ENCODE assay signal across 8 mouse cellular contexts in the genomic region with DNA sequence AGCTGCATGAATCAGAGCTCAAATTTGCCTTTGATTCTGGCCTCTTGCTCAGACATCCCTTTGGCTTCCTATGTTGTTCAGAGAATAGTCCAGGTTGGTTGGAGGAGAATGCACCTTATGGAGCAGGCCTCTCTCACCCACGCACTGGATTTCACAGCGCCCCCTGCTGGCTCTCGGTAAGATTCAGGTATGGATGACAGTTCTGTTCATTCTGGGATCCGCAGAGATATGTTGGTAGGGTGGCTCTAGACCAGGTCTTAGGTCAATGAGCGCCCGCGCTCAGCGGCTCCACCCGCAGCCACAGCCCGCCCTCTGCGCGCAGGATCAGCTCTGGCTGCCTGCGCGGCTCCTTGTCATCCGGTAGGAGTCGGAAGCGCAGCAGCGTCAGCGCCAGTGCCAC. TPM values are rescaled to one million over a fixed set of nuclear protein-coding genes. Genes with fewer than 3 reads are reported as not detected.
DNase-seq lines count a peak whose midpoint lies in the region; ATAC-seq and TF ChIP-seq lines count a peak whose summit lies in the region.

No protein-coding gene starts in this region.

- H3K9ac ChIP-seq in heart, adult 2 months (ENCODE audit: low read depth, low read length): no peak overlapping the region
- H3K9ac ChIP-seq in hindbrain, embryonic 15.5 days: 0 out of 2 replicates have a peak overlapping the region, but pooled peaks have one; percentile 30
- no peak overlapping the region for H3K9ac ChIP-seq in limb, embryonic 12.5 days (replicated peaks)
- no peak overlapping the region for H3K9ac ChIP-seq in midbrain, embryonic 13.5 days (replicated peaks)
- no peak overlapping the region for H3K9ac ChIP-seq in stomach, embryonic 15.5 days

- no peaks in the 10 kb centered on the region for H3K4me1 ChIP-seq in heart, adult 2 months (ENCODE audit: control insufficient read depth, insufficient read depth, low read length)
- no peaks in the 10 kb centered on the region for H3K4me1 ChIP-seq in forebrain, embryonic 10.5 days
- H3K4me1 ChIP-seq in hindbrain, embryonic 15.5 days (replicated peaks): 0 out of 2 replicates have a peak, but pooled peaks cover 4% of the 10 kb centered on the region
- H3K4me1 ChIP-seq in limb, embryonic 12.5 days (replicated peaks): no peaks in the 10 kb centered on the region
- no peaks in the 10 kb centered on the region for H3K4me1 ChIP-seq in midbrain, embryonic 13.5 days (replicated peaks)
- H3K4me1 ChIP-seq in stomach, embryonic 15.5 days: peaks cover 3% of the 10 kb centered on the region; the same call in 1 of the 2 replicates

- intact Hi-C loops in heart, adult 2 months (cut with DNase I): loop anchor here (1.0 kb wide), 1 partner anchor 46 kb away; no protein-coding TSS in a partner anchor

- 14% methylated on average over 19 of the region's 19 CpGs for WGBS in heart, adult 2 months
- WGBS in forebrain, embryonic 10.5 days: 9% methylated on average over 19 of the region's 19 CpGs
- WGBS in hindbrain, embryonic 15.5 days: 11% methylated on average over 19 of the region's 19 CpGs
- WGBS in limb, embryonic 12.5 days: 14% methylated on average over 19 of the region's 19 CpGs
- WGBS in midbrain, embryonic 13.5 days: 14% methylated on average over 19 of the region's 19 CpGs
- 11% methylated on average over 19 of the region's 19 CpGs for WGBS in stomach, embryonic 15.5 days

- H3K4me2 ChIP-seq in hindbrain, embryonic 15.5 days: peak overlapping the region; percentile 56
- H3K4me2 ChIP-seq in limb, embryonic 12.5 days: peak overlapping the region; percentile 35; the same call in 1 of the 2 replicates
- peak overlapping the region; percentile 36 for H3K4me2 ChIP-seq in midbrain, embryonic 13.5 days (replicated peaks)
- H3K4me2 ChIP-seq in stomach, embryonic 15.5 days: peak overlapping the region; percentile 37

- no peak for TF ChIP-seq EP300 in heart, adult 2 months (IDR thresholded peaks at IDR 0.05; ENCODE audit: insufficient read depth, low read depth, low read length)

- DNase-seq in heart, adult 2 months: peak; percentile 19 to 53
- no peak for DNase-seq in heart, adult 8-10 months (ENCODE audit: low spot score)
- peak; percentile 55 for DNase-seq in brain, embryonic 14.5 days (ENCODE audit: low read depth)
- DNase-seq in forebrain, embryonic 10.5 days (ENCODE audit: extremely low spot score, low spot score): peak; percentile 50

- H3K27me3 ChIP-seq in heart, adult 2 months (ENCODE audit: control insufficient read depth, insufficient read depth, low read length): peaks cover 4% of the 10 kb centered on the region; the same call in 1 of the 2 replicates
- peaks cover 9% of the 10 kb centered on the region for H3K27me3 ChIP-seq in forebrain, embryonic 10.5 days (ENCODE audit: poor library complexity, severe bottlenecking)
- H3K27me3 ChIP-seq in hindbrain, embryonic 15.5 days: 0 out of 2 replicates have a peak, but pooled peaks cover 9% of the 10 kb centered on the region
- peaks cover 12% of the 10 kb centered on the region for H3K27me3 ChIP-seq in limb, embryonic 12.5 days
- H3K27me3 ChIP-seq in midbrain, embryonic 13.5 days: peaks cover 9% of the 10 kb centered on the region
- H3K27me3 ChIP-seq in stomach, embryonic 15.5 days (replicated peaks): no peaks in the 10 kb centered on the region

- TF ChIP-seq CTCF in heart, adult 2 months (IDR thresholded peaks at IDR 0.05): peak; percentile 69
- peak; percentile 71 for TF ChIP-seq CTCF in brain, embryonic 14.5 days (IDR thresholded peaks at IDR 0.05; ENCODE audit: borderline replicate concordance, extremely low read depth, insufficient read depth, insufficient read length)

- H3K27ac ChIP-seq in heart, adult 2 months: no peak overlapping the region
- no peak overlapping the region for H3K27ac ChIP-seq in forebrain, embryonic 10.5 days
- H3K27ac ChIP-seq in hindbrain, embryonic 15.5 days (replicated peaks): no peak overlapping the region
- no peak overlapping the region for H3K27ac ChIP-seq in limb, embryonic 12.5 days
- H3K27ac ChIP-seq in midbrain, embryonic 13.5 days: no peak overlapping the region
- no peak overlapping the region for H3K27ac ChIP-seq in stomach, embryonic 15.5 days

- H3K4me3 ChIP-seq in heart, adult 2 months: no peak overlapping the region
- peak overlapping the region; percentile 34; the same call in 1 of the 2 replicates for H3K4me3 ChIP-seq in forebrain, embryonic 10.5 days
- H3K4me3 ChIP-seq in hindbrain, embryonic 15.5 days: peak overlapping the region; percentile 31
- no peak overlapping the region for H3K4me3 ChIP-seq in limb, embryonic 12.5 days (replicated peaks)
- H3K4me3 ChIP-seq in midbrain, embryonic 13.5 days (replicated peaks): peak overlapping the region; percentile 14; the same call in 1 of the 2 replicates
- 0 out of 2 replicates have a peak overlapping the region, but pooled peaks have one; percentile 16 for H3K4me3 ChIP-seq in stomach, embryonic 15.5 days (replicated peaks)

- TF ChIP-seq POLR2A in heart, adult 2 months (IDR thresholded peaks at IDR 0.05; ENCODE audit: insufficient read depth, low read depth, low read length): no peak
- no peak for TF ChIP-seq POLR2A in brain, embryonic 14.5 days (IDR thresholded peaks at IDR 0.05; ENCODE audit: borderline replicate concordance, extremely low read depth, insufficient read depth, insufficient read length, poor library complexity, severe bottlenecking)

- ATAC-seq in hindbrain, embryonic 15.5 days (ENCODE audit: low FRiP score, low read depth): peak; percentile 34; the same call in 1 of the 2 replicates
- no peak for ATAC-seq in limb, embryonic 12.5 days (ENCODE audit: insufficient number of reproducible peaks, insufficient read depth, low FRiP score, low TSS enrichment, low read depth)
- ATAC-seq in midbrain, embryonic 13.5 days: peak; percentile 45; the same call in 1 of the 2 replicates
- no peak for ATAC-seq in stomach, embryonic 15.5 days (ENCODE audit: insufficient read depth, low FRiP score, low read depth)

- H3K79me2 ChIP-seq in heart, adult 2 months (replicated peaks; ENCODE audit: control insufficient read depth, insufficient read depth, low read length): no peaks in the 10 kb centered on the region

- H3K36me3 ChIP-seq in heart, adult 2 months (ENCODE audit: control insufficient read depth, insufficient read depth, low read length): no peaks in the 10 kb centered on the region
- no peaks in the 10 kb centered on the region for H3K36me3 ChIP-seq in forebrain, embryonic 10.5 days (replicated peaks)
- H3K36me3 ChIP-seq in hindbrain, embryonic 15.5 days: no peaks in the 10 kb centered on the region
- no peaks in the 10 kb centered on the region for H3K36me3 ChIP-seq in limb, embryonic 12.5 days
- H3K36me3 ChIP-seq in midbrain, embryonic 13.5 days: no peaks in the 10 kb centered on the region
- no peaks in the 10 kb centered on the region for H3K36me3 ChIP-seq in stomach, embryonic 15.5 days

- H3K9me3 ChIP-seq in forebrain, embryonic 10.5 days: no peaks in the 10 kb centered on the region
- no peaks in the 10 kb centered on the region for H3K9me3 ChIP-seq in hindbrain, embryonic 15.5 days
- H3K9me3 ChIP-seq in limb, embryonic 12.5 days: no peaks in the 10 kb centered on the region
- H3K9me3 ChIP-seq in midbrain, embryonic 13.5 days: no peaks in the 10 kb centered on the region
- H3K9me3 ChIP-seq in stomach, embryonic 15.5 days: no peaks in the 10 kb centered on the region

RNA-seq across cellular contexts. Expression of a gene that starts 11.9 kb away (rescaled TPM):
- under 1 TPM in 1 of 2 experiments, not detected in 1; 0.16 TPM for total RNA-seq in heart, adult 2 months (2021)
- polyA plus RNA-seq in heart, adult 2 months (2012; rRNA removed): 0.25 and 0.44 TPM in 2 replicates
- under 1 TPM in 2 of 4 experiments, not detected in 2; 0.11 to 0.72 TPM for total RNA-seq in heart, adult 8-10 months (2022)
- polyA plus RNA-seq in brain, embryonic 14.5 days (2012; rRNA removed): 0.04 and 0.15 TPM in 2 replicates
- not detected in 2 replicates for polyA plus RNA-seq in forebrain, embryonic 10.5 days (2016; fragmentation: Nextera tagmentation; extraction: Ambion mirVana)
- polyA plus RNA-seq in hindbrain, embryonic 15.5 days (2015; fragmentation: Nextera tagmentation; extraction: Ambion mirVana): not detected in 2 replicates
- not detected in 2 replicates for polyA plus RNA-seq in limb, embryonic 12.5 days (2016; fragmentation: Nextera tagmentation; extraction: Ambion mirVana)
- not detected in 2 replicates for polyA plus RNA-seq in midbrain, embryonic 13.5 days (2015; fragmentation: Nextera tagmentation; extraction: Ambion mirVana)
- 0.58 and 0.62 TPM in 2 replicates for polyA plus RNA-seq in stomach, embryonic 15.5 days (2015; fragmentation: Nextera tagmentation; extraction: Ambion mirVana)

RNA-seq across cellular contexts. Expression of a gene that starts 13.8 kb away (rescaled TPM):
- 1 to 10 TPM; 5.4 to 7.3 TPM for total RNA-seq in heart, adult 2 months (2021)
- 1.3 and 2.7 TPM in 2 replicates for polyA plus RNA-seq in heart, adult 2 months (2012; rRNA removed)
- total RNA-seq in heart, adult 8-10 months (2022): 1 to 10 TPM; 6.3 to 9.0 (median 7.5) TPM
- 4.6 and 5.2 TPM in 2 replicates for polyA plus RNA-seq in brain, embryonic 14.5 days (2012; rRNA removed)
- polyA plus RNA-seq in forebrain, embryonic 10.5 days (2016; fragmentation: Nextera tagmentation; extraction: Ambion mirVana): 7.4 and 8.6 TPM in 2 replicates
- 7.3 and 7.9 TPM in 2 replicates for polyA plus RNA-seq in hindbrain, embryonic 15.5 days (2015; fragmentation: Nextera tagmentation; extraction: Ambion mirVana)
- 8.8 and 9.8 TPM in 2 replicates for polyA plus RNA-seq in limb, embryonic 12.5 days (2016; fragmentation: Nextera tagmentation; extraction: Ambion mirVana)
- 8.7 and 10.3 TPM in 2 replicates for polyA plus RNA-seq in midbrain, embryonic 13.5 days (2015; fragmentation: Nextera tagmentation; extraction: Ambion mirVana)
- polyA plus RNA-seq in stomach, embryonic 15.5 days (2015; fragmentation: Nextera tagmentation; extraction: Ambion mirVana): 4.3 and 6.1 TPM in 2 replicates

RNA-seq across cellular contexts. Expression of a gene that starts 42.0 kb away (rescaled TPM):
- total RNA-seq in heart, adult 2 months (2021): 10 to 100 TPM; 11.2 to 12.7 TPM
- polyA plus RNA-seq in heart, adult 2 months (2012; rRNA removed): 21.1 and 22.9 TPM in 2 replicates
- 10 to 100 TPM in 2 of 4 experiments, 1 to 10 TPM in 2; 7.7 to 15.3 (median 9.5) TPM for total RNA-seq in heart, adult 8-10 months (2022)
- 12.3 and 13.0 TPM in 2 replicates for polyA plus RNA-seq in brain, embryonic 14.5 days (2012; rRNA removed)
- polyA plus RNA-seq in forebrain, embryonic 10.5 days (2016; fragmentation: Nextera tagmentation; extraction: Ambion mirVana): 1.8 and 1.9 TPM in 2 replicates
- polyA plus RNA-seq in hindbrain, embryonic 15.5 days (2015; fragmentation: Nextera tagmentation; extraction: Ambion mirVana): 9.8 and 10.6 TPM in 2 replicates
- 6.6 and 8.5 TPM in 2 replicates for polyA plus RNA-seq in limb, embryonic 12.5 days (2016; fragmentation: Nextera tagmentation; extraction: Ambion mirVana)
- 6.0 and 9.9 TPM in 2 replicates for polyA plus RNA-seq in midbrain, embryonic 13.5 days (2015; fragmentation: Nextera tagmentation; extraction: Ambion mirVana)
- polyA plus RNA-seq in stomach, embryonic 15.5 days (2015; fragmentation: Nextera tagmentation; extraction: Ambion mirVana): 17.6 and 18.4 TPM in 2 replicates

Comparison
In these comparisons a context has a peak if more than half of its experiments do, and no peak if none do; other contexts are left out.
1. H3K4me3 ChIP-seq: peak in forebrain, embryonic 10.5 days (single experiment), hindbrain, embryonic 15.5 days (single experiment), midbrain, embryonic 13.5 days (single experiment) and stomach, embryonic 15.5 days (single experiment); none in heart, adult 2 months (single experiment) and limb, embryonic 12.5 days (single experiment).
2. ATAC-seq: peak in hindbrain, embryonic 15.5 days (single experiment) and midbrain, embryonic 13.5 days (single experiment); none in limb, embryonic 12.5 days (single experiment) and stomach, embryonic 15.5 days (single experiment).
3. Peak in every context shown above with its lines, with median percentiles within 50 percentile points of each other: H3K4me2 ChIP-seq.